Mouse (Mus musculus) T-cell, adult 2 months (primary cell): ENCODE results near the gene Zfyve28.
A peak's percentile ranks its signal among the peaks of the same experiment; 100 is the strongest.

Experiments
- DNase-seq: peaks from one replicate; pipeline ENCODE4 v3.0.0; 2022; ENCODE audit warnings: low spot score

Gene Zfyve28

GRCm38 (mm10) chr5:34204911-34205310 is 83.3 kb downstream of the Zfyve28 start:
- no peak for DNase-seq

DNA sequence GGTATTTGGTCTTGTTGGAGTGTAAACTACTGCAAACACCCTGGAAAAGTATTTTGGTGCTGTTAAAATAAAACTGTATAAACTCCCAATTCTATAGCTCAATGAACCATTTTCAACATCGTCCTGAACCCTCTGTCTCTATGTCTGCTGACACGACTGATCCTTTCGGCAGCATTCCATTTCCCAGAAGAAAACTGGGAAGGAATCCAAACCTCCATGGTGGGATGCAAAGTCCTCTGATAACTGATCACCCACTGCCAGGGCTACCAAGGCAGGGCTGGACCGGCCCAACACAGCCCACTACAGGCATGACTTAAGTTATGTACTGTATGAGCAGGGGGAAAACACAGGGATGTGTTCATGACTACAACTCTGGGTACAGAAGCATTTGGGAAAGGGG is 86.2 kb downstream of the Zfyve28 start:
- DNase-seq = no peak

DNA sequence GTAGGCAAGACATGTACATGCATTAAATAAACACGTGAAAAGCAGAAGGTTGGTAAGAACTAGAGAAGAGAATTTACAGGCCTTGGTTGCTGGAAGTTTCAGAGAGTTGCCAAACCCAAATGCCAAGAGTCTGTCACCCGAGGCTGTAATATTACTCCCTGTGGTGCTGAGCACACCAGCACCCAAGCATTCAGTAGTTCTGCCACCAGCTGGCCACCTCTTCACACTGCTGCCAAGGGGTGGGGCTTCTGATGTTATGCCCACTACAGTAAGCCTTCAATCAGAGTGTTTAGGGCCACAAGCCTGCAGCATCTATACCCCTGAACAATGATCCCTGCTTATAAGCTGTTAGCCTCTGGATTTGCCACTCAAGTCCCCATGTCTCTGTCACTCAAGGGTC is 86.9 kb downstream of the Zfyve28 start:
- DNase-seq = peak; percentile 39

GRCm38 (mm10) chr5:34198615-34199014 is 89.6 kb downstream of the Zfyve28 start:
- DNase-seq = peak; percentile 71

- DNase-seq = no peak
Measured at GRCm38 (mm10) chr5:34197243-34197642, 91.0 kb downstream of the Zfyve28 start.

DNA sequence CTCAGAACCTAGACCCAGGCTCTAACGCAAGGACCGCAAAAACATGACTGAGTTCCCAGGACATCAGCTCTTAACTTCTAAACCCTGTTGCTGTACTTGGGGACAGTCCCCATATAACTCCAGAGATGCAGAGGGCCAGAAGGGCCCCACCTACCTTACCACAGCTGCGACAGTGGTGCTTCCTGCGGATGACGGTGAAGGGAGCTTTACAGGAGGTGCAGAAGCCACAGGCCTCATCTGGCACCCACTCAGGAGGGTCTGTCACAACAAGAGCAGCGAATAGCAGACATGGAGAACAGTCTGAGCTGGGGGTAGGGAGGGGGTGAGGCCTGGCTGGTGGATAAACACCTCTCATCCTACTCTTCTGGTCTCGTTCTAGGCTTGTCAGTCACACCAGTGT is 91.8 kb downstream of the Zfyve28 start:
- peak; percentile 97 for DNase-seq

GRCm38 (mm10) chr5:34195786-34196185 is 92.5 kb downstream of the Zfyve28 start:
- no peak for DNase-seq

GRCm38 (mm10) chr5:34194975-34195662 is 93.1 kb downstream of the Zfyve28 start:
- peak; percentile 31 for DNase-seq

DNA sequence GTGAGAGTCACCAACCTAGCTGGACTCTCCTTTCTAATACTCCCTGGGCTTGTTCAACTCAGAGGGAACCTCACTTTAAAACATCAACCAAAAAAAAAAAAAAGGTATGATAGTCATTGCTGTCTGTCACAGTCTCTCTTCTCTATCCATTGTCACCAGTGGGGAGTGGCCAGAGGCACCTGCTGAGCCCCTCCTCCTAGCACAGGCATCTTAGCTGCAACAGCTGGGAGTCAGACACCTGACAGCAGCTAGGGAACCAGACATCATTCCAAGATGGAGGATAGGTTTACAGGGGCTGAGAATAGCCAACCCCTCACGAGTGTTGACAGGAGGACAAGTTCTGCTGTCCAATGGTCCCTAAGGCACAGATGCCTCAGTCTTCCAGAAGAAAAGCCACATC is 93.8 kb downstream of the Zfyve28 start:
- no peak for DNase-seq

- no peak for DNase-seq
Measured at GRCm38 (mm10) chr5:34191843-34192242, 96.4 kb downstream of the Zfyve28 start.

GRCm38 (mm10) chr5:34191021-34191420 is 97.2 kb downstream of the Zfyve28 start:
- DNase-seq = no peak

- no peak for DNase-seq
Measured at GRCm38 (mm10) chr5:34189521-34189920, 98.7 kb downstream of the Zfyve28 start.

- DNase-seq = no peak
Measured at GRCm38 (mm10) chr5:34188856-34189255, 99.4 kb downstream of the Zfyve28 start.

DNA sequence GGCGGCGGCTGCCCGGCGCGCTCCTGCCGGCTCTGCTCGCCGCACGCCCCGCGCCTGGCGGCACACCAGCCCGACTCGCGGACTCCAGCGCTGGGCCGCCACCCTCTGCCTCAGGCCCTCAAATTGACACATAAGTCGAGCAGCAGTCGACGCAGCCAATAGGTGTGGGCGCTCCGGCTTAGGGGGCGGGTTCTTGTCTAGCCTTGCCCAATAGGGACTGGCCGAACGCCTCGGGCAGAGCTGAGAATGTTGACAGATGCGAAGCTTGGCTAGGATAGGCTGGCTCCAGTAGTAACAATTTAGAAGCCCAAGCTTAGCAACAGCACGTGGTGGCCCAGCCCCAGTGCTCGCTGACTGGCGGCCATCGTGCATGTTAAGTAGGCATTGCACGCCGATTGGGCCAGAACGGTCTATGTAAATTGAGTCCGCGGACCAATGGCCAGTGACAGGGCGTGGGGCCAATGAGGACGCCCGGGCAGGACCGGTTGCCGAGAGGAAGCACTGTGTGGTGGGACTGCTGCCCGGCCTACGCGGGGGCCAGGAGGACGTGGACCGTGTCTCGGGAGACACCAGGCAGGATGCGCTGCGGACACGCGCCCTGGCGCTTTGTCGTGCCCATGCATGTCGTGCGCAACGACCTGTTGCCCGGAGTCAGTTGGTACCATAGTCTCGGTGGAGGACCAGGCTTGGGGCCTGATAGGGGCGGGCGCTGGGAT is 100.5 kb downstream of the Zfyve28 start, which contains the start of gene Mxd4:
Mxd4 (minus strand) TSS at position 120 of the 716 bp plus-strand sequence.
- DNase-seq = peak; percentile 98

DNA sequence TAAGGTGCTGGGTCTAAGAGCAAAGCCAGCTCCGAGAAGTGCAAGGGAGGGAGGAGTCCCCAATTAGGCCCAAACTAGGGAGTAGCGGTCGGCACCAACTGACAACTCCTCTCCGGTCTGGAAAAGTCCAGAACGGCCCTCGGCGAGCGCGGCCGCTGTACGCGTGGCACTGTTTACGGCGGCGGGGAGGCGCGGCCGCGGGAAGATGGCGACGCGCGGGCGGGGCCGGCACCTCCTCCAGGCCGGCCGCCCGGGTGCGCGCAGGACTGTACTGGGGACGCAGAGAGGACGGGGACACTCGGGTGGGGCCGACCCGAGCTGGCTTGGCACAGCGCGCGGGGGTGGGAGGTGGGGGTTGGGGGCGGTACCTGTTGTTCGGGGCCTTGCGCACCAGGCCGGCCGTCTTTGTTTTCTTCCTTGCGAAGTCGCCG is 101.3 kb downstream of the Zfyve28 start:
- peak; percentile 33 for DNase-seq

- DNase-seq = no peak
Measured at GRCm38 (mm10) chr5:34186391-34186790, 101.9 kb downstream of the Zfyve28 start.

DNA sequence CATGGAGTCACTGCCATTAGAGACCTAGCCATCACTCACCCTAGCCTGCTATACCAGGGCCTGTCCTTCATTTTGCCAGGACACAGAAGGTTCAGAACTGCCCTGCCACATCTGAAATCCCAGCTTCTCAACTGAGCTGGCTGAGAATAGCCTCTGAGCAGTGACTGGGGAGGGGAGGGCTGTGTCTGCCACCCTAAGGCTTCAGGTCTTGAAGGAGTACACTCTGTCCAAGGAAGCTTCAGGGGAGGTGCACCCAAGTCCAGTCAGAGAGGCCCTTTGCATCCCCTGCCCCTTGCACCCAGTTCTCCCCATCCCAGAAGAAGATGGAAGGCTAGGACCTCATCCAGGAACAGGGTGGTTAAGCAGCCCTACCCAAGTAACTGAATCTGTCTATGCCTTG is 102.5 kb downstream of the Zfyve28 start:
- no peak for DNase-seq

DNA sequence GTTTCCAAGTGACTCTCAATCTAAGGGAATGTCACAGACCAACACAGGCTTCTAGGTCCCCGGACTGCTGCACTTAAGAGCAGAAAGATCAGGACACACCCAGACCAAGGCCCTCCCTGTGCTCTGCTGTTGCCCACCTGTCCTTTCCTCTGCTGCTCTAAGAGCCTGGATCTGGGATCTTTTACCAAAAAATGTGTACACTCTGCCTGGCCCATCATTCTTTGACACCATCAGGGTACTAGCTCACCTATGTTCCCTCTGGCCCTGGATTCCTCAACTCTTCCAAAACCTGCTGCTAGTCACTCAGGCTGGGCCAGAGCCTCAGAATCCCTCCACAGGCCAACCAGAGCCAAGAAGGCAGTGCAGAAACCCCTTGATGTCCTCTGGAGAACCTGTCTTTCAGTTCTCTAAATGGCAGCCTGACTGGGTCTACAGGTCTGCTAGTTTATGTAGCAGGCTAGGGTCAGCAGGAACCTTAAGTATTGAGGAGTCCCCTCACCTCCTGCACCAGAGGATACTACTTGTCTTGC is 103.1 kb downstream of the Zfyve28 start:
- DNase-seq = no peak

- no peak for DNase-seq
Measured at GRCm38 (mm10) chr5:34183976-34184375, 104.3 kb downstream of the Zfyve28 start.

DNA sequence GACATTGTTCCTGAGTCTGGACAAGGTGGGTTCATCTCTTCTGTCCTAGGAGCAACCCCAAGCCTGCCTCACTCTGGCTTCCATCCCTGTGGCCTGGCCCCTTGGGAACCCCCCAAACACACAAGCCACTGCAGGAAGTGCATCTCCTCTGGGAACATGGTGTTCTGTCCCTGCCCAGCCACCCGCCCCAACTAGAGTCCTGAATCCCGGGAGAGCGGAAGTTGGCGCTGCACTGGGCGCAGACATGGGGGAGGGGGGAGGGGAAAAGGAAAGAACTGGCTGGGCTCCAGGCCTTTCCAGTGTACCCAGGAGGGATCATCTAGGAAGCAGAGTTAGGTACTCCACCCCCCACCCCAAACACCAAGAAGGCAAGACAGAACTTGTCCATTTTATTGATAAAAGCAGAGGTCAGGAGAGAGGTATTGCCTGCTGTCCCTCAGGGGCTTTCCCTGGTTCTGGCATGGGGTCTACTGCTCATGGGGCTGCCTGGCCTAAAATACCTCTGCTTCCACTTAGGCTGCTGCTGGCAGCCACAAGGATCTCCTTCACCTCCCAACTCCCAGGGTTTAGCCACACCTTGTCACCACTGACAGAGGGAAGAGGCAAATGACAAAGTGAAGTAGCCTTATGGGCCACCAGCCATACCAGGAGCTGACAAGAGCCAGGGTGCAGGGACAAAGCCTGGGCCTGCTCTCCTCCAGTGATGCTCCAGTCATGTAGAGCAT is 104.9 kb downstream of the Zfyve28 start:
- no peak for DNase-seq

GRCm38 (mm10) chr5:34182486-34182885 is 105.8 kb downstream of the Zfyve28 start:
- DNase-seq = no peak

DNA sequence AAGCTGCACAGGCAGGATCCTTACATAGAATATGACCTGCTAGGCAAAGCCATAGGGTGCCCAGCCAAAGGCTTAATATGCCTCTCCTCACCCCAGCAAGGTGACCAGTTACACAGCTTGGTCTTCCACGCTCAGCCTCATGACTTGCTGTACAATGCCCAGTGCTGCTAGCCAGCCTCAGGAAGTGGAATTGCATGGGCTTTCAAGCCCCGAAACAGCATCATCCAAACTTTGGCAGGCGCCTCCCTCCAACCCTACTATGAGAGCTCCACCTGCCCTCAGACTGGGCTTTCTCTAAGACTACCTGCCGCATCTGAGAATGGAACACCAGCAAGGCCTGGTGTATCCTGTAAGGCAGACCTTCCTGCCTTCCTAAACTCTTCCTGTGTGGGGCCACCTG is 110.4 kb downstream of the Zfyve28 start:
- no peak for DNase-seq

DNA sequence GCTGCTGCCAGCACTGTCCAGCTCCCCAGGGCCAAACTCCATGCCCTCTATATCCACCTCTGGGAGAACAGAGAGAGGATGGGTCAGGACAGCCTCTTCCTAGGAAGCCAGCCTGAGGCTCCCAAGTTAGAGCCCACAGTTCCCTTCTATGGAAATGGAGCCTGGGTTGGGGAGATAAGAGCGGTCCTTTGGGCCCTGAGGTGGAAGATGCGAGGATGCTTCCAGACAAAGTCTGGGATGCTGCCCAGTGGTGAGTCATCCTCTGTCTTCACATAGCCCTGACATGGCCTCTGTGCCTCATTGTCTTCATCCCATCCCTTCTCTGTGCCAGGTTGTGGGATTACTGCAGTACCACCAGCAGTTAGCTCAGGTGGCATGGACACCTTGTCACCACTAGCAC is 111.2 kb downstream of the Zfyve28 start:
- DNase-seq = no peak
